In the genomic region with DNA sequence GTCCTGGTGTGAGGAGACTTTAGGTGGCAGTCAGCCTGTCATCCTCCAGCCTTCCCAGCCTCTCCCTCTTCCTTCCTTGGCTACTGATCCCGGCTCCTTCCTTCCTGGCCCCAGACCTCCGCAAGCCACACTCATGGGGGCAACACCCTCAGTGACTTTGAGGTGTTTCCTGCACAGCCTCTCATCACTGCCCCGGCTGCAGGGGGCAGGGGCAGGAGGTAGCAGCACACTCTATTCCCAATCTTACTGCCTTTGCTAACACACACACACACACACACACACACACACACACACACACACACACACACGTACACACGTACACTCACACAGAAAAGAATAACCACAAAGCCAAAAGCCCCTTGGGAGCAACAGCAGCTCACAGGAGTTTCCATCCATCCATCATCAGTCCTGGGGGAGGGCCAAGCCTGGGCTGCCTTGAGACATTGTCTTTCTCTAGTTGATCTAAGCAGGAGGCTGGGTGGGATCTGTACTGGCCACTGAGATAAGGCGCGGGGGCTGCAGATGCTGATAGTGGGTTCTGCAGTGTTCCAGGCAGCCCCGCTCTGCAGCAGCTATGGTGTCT, we compare ENCODE assay signal across 9 mouse cellular contexts. TPM values are rescaled to one million over a fixed set of nuclear protein-coding genes. Genes with fewer than 3 reads are reported as not detected.
DNase-seq lines count a peak whose midpoint lies in the region; ATAC-seq lines count a peak whose summit lies in the region.
"Had no signal": no experiment of that assay in that cellular context is flagged by ENCODE, and none has a peak within 500 bp of the region (broad histone marks: within the 10 kb centered on the region; RNA-seq: fewer than 3 reads in every experiment).

No protein-coding gene starts in this region.

- no peak for DNase-seq in lung, postnatal 14 days
- DNase-seq in midbrain, embryonic 14.5 days, result no peak
- DNase-seq in gastrocnemius, adult 8-10 months (ENCODE audit: low spot score in 2 of 2), result no peak
- no peak for DNase-seq in layer of hippocampus, postnatal 36 days
- DNase-seq in frontal cortex, postnatal 36 days (ENCODE audit: low spot score in 2 of 2), result no peak

- peaks cover 13% of the 10 kb centered on the region for H3K4me1 ChIP-seq in lung, embryonic 16.5 days (replicated peaks; ENCODE audit: control insufficient read depth, insufficient read depth, low read length)
- peaks cover 43% of the 10 kb centered on the region for H3K4me1 ChIP-seq in kidney, embryonic 14.5 days (ENCODE audit: control insufficient read depth, insufficient read depth, low read length)
- peaks cover 13% of the 10 kb centered on the region for H3K4me1 ChIP-seq in midbrain, embryonic 14.5 days (ENCODE audit: control insufficient read depth, insufficient read depth, low read length)

- H3K27me3 ChIP-seq in lung, embryonic 16.5 days (ENCODE audit: control insufficient read depth, insufficient read depth, low read depth, low read length), result peaks cover 15% of the 10 kb centered on the region
- H3K27me3 ChIP-seq in kidney, embryonic 14.5 days (ENCODE audit: control insufficient read depth, insufficient read depth, low read length), result peaks cover 15% of the 10 kb centered on the region
- H3K27me3 ChIP-seq in midbrain, embryonic 14.5 days (ENCODE audit: control insufficient read depth, insufficient read depth, low read length), result peaks cover 23% of the 10 kb centered on the region

- 20% methylated on average over 8 of the region's 8 CpGs for WGBS in lung, embryonic 16.5 days
- 55% methylated on average over 8 of the region's 8 CpGs for whole genome bisulfite sequencing in kidney, embryonic 14.5 days
- 54% methylated on average over 8 of the region's 8 CpGs for WGBS in midbrain, embryonic 14.5 days

- no peaks in the 10 kb centered on the region for H3K36me3 ChIP-seq in lung, embryonic 16.5 days (ENCODE audit: control insufficient read depth, insufficient read depth, low read length)
- no peaks in the 10 kb centered on the region for H3K36me3 ChIP-seq in kidney, embryonic 14.5 days (ENCODE audit: control insufficient read depth, insufficient read depth, low read length)
- H3K36me3 ChIP-seq in midbrain, embryonic 14.5 days (ENCODE audit: control insufficient read depth, insufficient read depth, low read length), result no peaks in the 10 kb centered on the region

- peak; percentile 47 for ATAC-seq in lung, embryonic 16.5 days (ENCODE audit: low read depth)
- peak; percentile 56 for ATAC-seq in erythroblast, adult 5-6 weeks (replicated peaks; ENCODE audit: low FRiP score, poor library complexity, severe bottlenecking)
- ATAC-seq in kidney, embryonic 14.5 days (ENCODE audit: low FRiP score, low TSS enrichment), result no peak
- ATAC-seq in midbrain, embryonic 14.5 days (ENCODE audit: low FRiP score, low TSS enrichment), result no peak

- H3K4me3 ChIP-seq in lung, embryonic 16.5 days (ENCODE audit: low read length), result no peak overlapping the region
- no peak overlapping the region for H3K4me3 ChIP-seq in kidney, embryonic 14.5 days (ENCODE audit: low read length)
- no peak overlapping the region for H3K4me3 ChIP-seq in midbrain, embryonic 14.5 days (replicated peaks; ENCODE audit: low read depth, low read length)

- H3K4me2 ChIP-seq in lung, embryonic 16.5 days (ENCODE audit: low read depth, low read length), result no peak overlapping the region
- H3K4me2 ChIP-seq in kidney, embryonic 14.5 days (replicated peaks; ENCODE audit: low read depth, low read length), result 0 out of 2 replicates have a peak overlapping the region, but pooled peaks have one; percentile 2
- H3K4me2 ChIP-seq in midbrain, embryonic 14.5 days (ENCODE audit: low read length), result 0 out of 2 replicates have a peak overlapping the region, but pooled peaks have one; percentile 21

- H3K9ac ChIP-seq in lung, embryonic 16.5 days (ENCODE audit: low read length), result no peak overlapping the region
- no peak overlapping the region for H3K9ac ChIP-seq in kidney, embryonic 14.5 days (ENCODE audit: low read depth, low read length)
- H3K9ac ChIP-seq in midbrain, embryonic 14.5 days (replicated peaks; ENCODE audit: low read length), result no peak overlapping the region

- peak overlapping the region; percentile 82 for H3K27ac ChIP-seq in lung, embryonic 16.5 days (ENCODE audit: low read length)
- peak overlapping the region; percentile 34; the same call in 1 of the 2 replicates for H3K27ac ChIP-seq in kidney, embryonic 14.5 days (ENCODE audit: low read depth, low read length)
- H3K27ac ChIP-seq in midbrain, embryonic 14.5 days (replicated peaks; ENCODE audit: low read depth, low read length), result peak overlapping the region; percentile 52

- H3K9me3 ChIP-seq in lung, embryonic 16.5 days (ENCODE audit: control insufficient read depth, low read length), result no peaks in the 10 kb centered on the region
- no peaks in the 10 kb centered on the region for H3K9me3 ChIP-seq in kidney, embryonic 14.5 days (ENCODE audit: control insufficient read depth, low read length)
- H3K9me3 ChIP-seq in midbrain, embryonic 14.5 days (ENCODE audit: control insufficient read depth, low read length), result no peaks in the 10 kb centered on the region

RNA-seq across cellular contexts. Expression of a gene that starts 7.4 kb away (rescaled TPM):
- 4.0 and 6.9 TPM in 2 replicates for polyA plus RNA-seq in lung, embryonic 16.5 days (2015; fragmentation: Nextera tagmentation; extraction: Ambion mirVana)
- total RNA-seq in erythroblast, adult 5-6 weeks (2015; ENCODE audit: low replicate concordance), result 121 and 131 TPM in 2 replicates
- 287 and 456 TPM in 2 replicates for total RNA-seq in erythroblast, adult 5-6 weeks (2017; ENCODE audit: low replicate concordance)
- 16.5 and 18.8 TPM in 2 replicates for polyA plus RNA-seq in kidney, embryonic 14.5 days (2014; fragmentation: Nextera tagmentation; extraction: Ambion mirVana)
- 0.28 and 0.82 TPM in 2 replicates for polyA plus RNA-seq in midbrain, embryonic 14.5 days (2014; fragmentation: Nextera tagmentation; extraction: Ambion mirVana)
- total RNA-seq in gastrocnemius, adult 8-10 months (2022), result 10 to 100 TPM; 17.0 to 41.0 (median 32.6) TPM
- total RNA-seq in layer of hippocampus, postnatal 36 days (2021), result 1 to 10 TPM in 1 of 2 experiments, under 1 TPM in 1; 0.40 to 1.0 TPM

RNA-seq across cellular contexts. Expression of a gene that starts 18.0 kb away (rescaled TPM):
- polyA plus RNA-seq in lung, embryonic 16.5 days (2015; fragmentation: Nextera tagmentation; extraction: Ambion mirVana), result 13.0 and 14.5 TPM in 2 replicates
- not detected in 2 replicates for total RNA-seq in erythroblast, adult 5-6 weeks (2015; ENCODE audit: low replicate concordance)
- not detected in 2 replicates for total RNA-seq in erythroblast, adult 5-6 weeks (2017; ENCODE audit: low replicate concordance)
- polyA plus RNA-seq in kidney, embryonic 14.5 days (2014; fragmentation: Nextera tagmentation; extraction: Ambion mirVana), result 10.8 and 10.9 TPM in 2 replicates
- 1.6 and 2.1 TPM in 2 replicates for polyA plus RNA-seq in midbrain, embryonic 14.5 days (2014; fragmentation: Nextera tagmentation; extraction: Ambion mirVana)
- 1 to 10 TPM in 3 of 4 experiments, under 1 TPM in 1; 0.72 to 3.2 (median 2.7) TPM for total RNA-seq in gastrocnemius, adult 8-10 months (2022)
- total RNA-seq in layer of hippocampus, postnatal 36 days (2021), result 1 to 10 TPM; 3.3 to 5.5 TPM

RNA-seq across cellular contexts. Expression of a gene that starts 28.2 kb away (rescaled TPM):
- polyA plus RNA-seq in lung, embryonic 16.5 days (2015; fragmentation: Nextera tagmentation; extraction: Ambion mirVana), result 0.79 and 0.80 TPM in 2 replicates
- not detected in 2 replicates for total RNA-seq in erythroblast, adult 5-6 weeks (2015; ENCODE audit: low replicate concordance)
- total RNA-seq in erythroblast, adult 5-6 weeks (2017; ENCODE audit: low replicate concordance), result not detected in 2 replicates
- 5.8 and 9.9 TPM in 2 replicates for polyA plus RNA-seq in kidney, embryonic 14.5 days (2014; fragmentation: Nextera tagmentation; extraction: Ambion mirVana)
- 2.0 and 3.3 TPM in 2 replicates for polyA plus RNA-seq in midbrain, embryonic 14.5 days (2014; fragmentation: Nextera tagmentation; extraction: Ambion mirVana)
- total RNA-seq in gastrocnemius, adult 8-10 months (2022), result not detected
- 1 to 10 TPM in 1 of 2 experiments, not detected in 1; 1.2 TPM for total RNA-seq in layer of hippocampus, postnatal 36 days (2021)
- total RNA-seq: hematopoietic stem cell, adult 5-6 weeks had no signal

RNA-seq across cellular contexts. Expression of a gene that starts 50.8 kb away (rescaled TPM):
- 3.9 and 5.4 TPM in 2 replicates for polyA plus RNA-seq in lung, embryonic 16.5 days (2015; fragmentation: Nextera tagmentation; extraction: Ambion mirVana)
- not detected in 2 replicates for total RNA-seq in erythroblast, adult 5-6 weeks (2015; ENCODE audit: low replicate concordance)
- not detected in 2 replicates for total RNA-seq in erythroblast, adult 5-6 weeks (2017; ENCODE audit: low replicate concordance)
- 123 and 137 TPM in 2 replicates for polyA plus RNA-seq in kidney, embryonic 14.5 days (2014; fragmentation: Nextera tagmentation; extraction: Ambion mirVana)
- 1.5 and 1.9 TPM in 2 replicates for polyA plus RNA-seq in midbrain, embryonic 14.5 days (2014; fragmentation: Nextera tagmentation; extraction: Ambion mirVana)
- under 1 TPM in 3 of 4 experiments, not detected in 1; 0.27 to 0.34 (median 0.31) TPM for total RNA-seq in gastrocnemius, adult 8-10 months (2022)
- 1 to 10 TPM; 5.5 to 7.8 TPM for total RNA-seq in layer of hippocampus, postnatal 36 days (2021)
- total RNA-seq: hematopoietic stem cell, adult 5-6 weeks had no signal

RNA-seq across cellular contexts. Expression of a gene that starts 57.3 kb away (rescaled TPM):
- polyA plus RNA-seq in lung, embryonic 16.5 days (2015; fragmentation: Nextera tagmentation; extraction: Ambion mirVana), result 34.4 and 36.1 TPM in 2 replicates
- total RNA-seq in erythroblast, adult 5-6 weeks (2015; ENCODE audit: low replicate concordance), result 0.58 and 10.9 TPM in 2 replicates
- total RNA-seq in erythroblast, adult 5-6 weeks (2017; ENCODE audit: low replicate concordance), result 1.8 and 2.6 TPM in 2 replicates
- polyA plus RNA-seq in kidney, embryonic 14.5 days (2014; fragmentation: Nextera tagmentation; extraction: Ambion mirVana), result 43.4 and 44.3 TPM in 2 replicates
- 47.8 and 54.6 TPM in 2 replicates for polyA plus RNA-seq in midbrain, embryonic 14.5 days (2014; fragmentation: Nextera tagmentation; extraction: Ambion mirVana)
- 10 to 100 TPM; 13.7 to 18.7 (median 14.9) TPM for total RNA-seq in gastrocnemius, adult 8-10 months (2022)
- total RNA-seq in layer of hippocampus, postnatal 36 days (2021), result 100 to 1,000 TPM; 112 to 115 TPM

Comparison
In these comparisons a context has a peak if more than half of its experiments do, and no peak if none do; other contexts are left out.
1. ATAC-seq: peak in lung, embryonic 16.5 days (single experiment) and erythroblast, adult 5-6 weeks (single experiment); none in kidney, embryonic 14.5 days (single experiment) and midbrain, embryonic 14.5 days (single experiment).
2. RNA of a gene that starts 7.4 kb away (total RNA-seq): 121 to 456 TPM in erythroblast, adult 5-6 weeks and 17.0 to 41.0 TPM in gastrocnemius, adult 8-10 months; 0.40 to 1.0 TPM in layer of hippocampus, postnatal 36 days; every median in the first group is over 4 times any median in the second.
3. Peak in every context shown above with its lines, with median percentiles within 50 percentile points of each other: H3K27ac ChIP-seq.